Mouse (Mus musculus) brain, embryonic 14.5 days (tissue): ENCODE measurements around the gene Sat2.

Experiments used
- CTCF ChIP-seq: fragments of 200-500 bp; IDR thresholded peaks from 2 replicates; pipeline ENCODE4 v1.5.1; 2012; ENCODE audit warnings: inconsistent platforms, mild to moderate bottlenecking, moderate library complexity, borderline replicate concordance; ENCODE audit not compliant: insufficient read depth, insufficient read length; ENCODE audit errors: extremely low read depth
- POLR2A ChIP-seq: fragments of 200-500 bp; IDR thresholded peaks from 2 replicates; pipeline ENCODE4 v1.6.1; 2012; ENCODE audit warnings: mild to moderate bottlenecking, inconsistent platforms, borderline replicate concordance; ENCODE audit not compliant: poor library complexity, insufficient read depth, insufficient read length, severe bottlenecking; ENCODE audit errors: extremely low read depth

- no peak for TF ChIP-seq POLR2A
- no peak for TF ChIP-seq CTCF
These were observed 11.5 kb downstream of the Sat2 start for GRCm38 (mm10) chr11:69633128-69633866.
